10 mouse cellular contexts compared by ENCODE assay signal in genomic region chr15:96749101-96749500, GRCm38 (mm10). TPM values are rescaled to one million over a fixed set of nuclear protein-coding genes. Genes with fewer than 3 reads are reported as not detected.
DNase-seq lines count a peak whose midpoint lies in the region; ATAC-seq lines count a peak whose summit lies in the region.
"Had no signal": no experiment of that assay in that cellular context is flagged by ENCODE, and none has a peak within 500 bp of the region (broad histone marks: within the 10 kb centered on the region; RNA-seq: fewer than 3 reads in every experiment).

No protein-coding gene starts in this region.

- no peaks in the 10 kb centered on the region for H3K9me3 ChIP-seq in hindbrain, embryonic 16.5 days (ENCODE audit: control insufficient read depth, low read length)
- H3K9me3 ChIP-seq in hindbrain, embryonic 13.5 days = no peaks in the 10 kb centered on the region
- peaks cover 6% of the 10 kb centered on the region; the same call in 1 of the 2 replicates for H3K9me3 ChIP-seq in hindbrain, embryonic 10.5 days
- H3K9me3 ChIP-seq: stomach, embryonic 15.5 days had no signal

- H3K27ac ChIP-seq in hindbrain, embryonic 16.5 days (ENCODE audit: low read depth, low read length) = no peak overlapping the region
- H3K27ac ChIP-seq in hindbrain, embryonic 13.5 days = no peak overlapping the region
- no peak overlapping the region for H3K27ac ChIP-seq in hindbrain, embryonic 10.5 days
- H3K27ac ChIP-seq: hindbrain, postnatal 0 days; stomach, embryonic 15.5 days had no signal

- peak; percentile 5 for DNase-seq in right cerebral cortex, postnatal 4 days
- DNase-seq in right cerebral cortex, adult 2 months (ENCODE audit: low spot score in 2 of 2) = no peak
- DNase-seq in layer of hippocampus, adult 18-20 months (ENCODE audit: low spot score in 2 of 2) = peak; percentile 12 to 55
- DNase-seq in urinary bladder, postnatal 10 days (ENCODE audit: low spot score) = no peak
- DNase-seq in gastrocnemius, postnatal 10 days = no peak
- DNase-seq in hindbrain, embryonic 10.5 days (ENCODE audit: low spot score) = no peak

- WGBS in hindbrain, embryonic 16.5 days = 57% methylated on average over 10 of the region's 10 CpGs
- WGBS in hindbrain, embryonic 13.5 days = 62% methylated on average over 10 of the region's 10 CpGs
- 86% methylated on average over 10 of the region's 10 CpGs for WGBS in hindbrain, embryonic 10.5 days

- H3K4me2 ChIP-seq in hindbrain, embryonic 16.5 days (ENCODE audit: low read length) = peak overlapping the region; percentile 12; the same call in 1 of the 2 replicates
- no peak overlapping the region for H3K4me2 ChIP-seq in hindbrain, embryonic 13.5 days
- H3K4me2 ChIP-seq: stomach, embryonic 15.5 days had no signal

- no peaks in the 10 kb centered on the region for H3K4me1 ChIP-seq in hindbrain, embryonic 16.5 days (ENCODE audit: control insufficient read depth, insufficient read depth, low read depth, low read length)
- no peaks in the 10 kb centered on the region; the same call in 1 of the 2 replicates for H3K4me1 ChIP-seq in hindbrain, embryonic 13.5 days (replicated peaks)
- no peaks in the 10 kb centered on the region for H3K4me1 ChIP-seq in hindbrain, embryonic 10.5 days (replicated peaks)
- H3K4me1 ChIP-seq: stomach, embryonic 15.5 days had no signal

- no peak overlapping the region for H3K4me3 ChIP-seq in hindbrain, embryonic 16.5 days (ENCODE audit: low read length)
- H3K4me3 ChIP-seq in hindbrain, embryonic 13.5 days = no peak overlapping the region
- H3K4me3 ChIP-seq in hindbrain, embryonic 10.5 days = no peak overlapping the region
- H3K4me3 ChIP-seq: stomach, embryonic 15.5 days had no signal

- no peaks in the 10 kb centered on the region for H3K36me3 ChIP-seq in hindbrain, embryonic 16.5 days (ENCODE audit: control insufficient read depth, insufficient read depth, low read length)
- no peaks in the 10 kb centered on the region for H3K36me3 ChIP-seq in hindbrain, embryonic 13.5 days
- H3K36me3 ChIP-seq in hindbrain, embryonic 10.5 days = no peaks in the 10 kb centered on the region
- H3K36me3 ChIP-seq: stomach, embryonic 15.5 days had no signal

- ATAC-seq in hindbrain, embryonic 16.5 days = no peak
- no peak for ATAC-seq in hindbrain, embryonic 13.5 days (ENCODE audit: low FRiP score)
- ATAC-seq: hindbrain, postnatal 0 days had no signal

- H3K9ac ChIP-seq in hindbrain, embryonic 16.5 days (ENCODE audit: low read depth, low read length) = no peak overlapping the region
- H3K9ac ChIP-seq in hindbrain, embryonic 13.5 days = no peak overlapping the region
- H3K9ac ChIP-seq: stomach, embryonic 15.5 days had no signal

- no peaks in the 10 kb centered on the region for H3K27me3 ChIP-seq in hindbrain, embryonic 16.5 days (replicated peaks; ENCODE audit: control insufficient read depth, insufficient read depth, low read length)
- no peaks in the 10 kb centered on the region for H3K27me3 ChIP-seq in hindbrain, embryonic 13.5 days
- no peaks in the 10 kb centered on the region for H3K27me3 ChIP-seq in hindbrain, embryonic 10.5 days (ENCODE audit: insufficient read depth, poor library complexity, severe bottlenecking)
- H3K27me3 ChIP-seq: stomach, embryonic 15.5 days had no signal

RNA-seq across cellular contexts. Expression of gene Slc38a2, which starts 49.6 kb away (rescaled TPM):
- polyA plus RNA-seq in hindbrain, embryonic 16.5 days (2015; fragmentation: Nextera tagmentation; extraction: Ambion mirVana) = 87.4 and 111 TPM in 2 replicates
- polyA plus RNA-seq in hindbrain, embryonic 13.5 days (2015; fragmentation: Nextera tagmentation; extraction: Ambion mirVana) = 133 TPM in 2 replicates
- total RNA-seq in layer of hippocampus, adult 18-20 months (2021) = 10 to 100 TPM; 85.1 to 88.2 TPM
- total RNA-seq in gastrocnemius, postnatal 10 days (2021) = 10 to 100 TPM; 80.2 to 88.9 TPM
- polyA plus RNA-seq in hindbrain, embryonic 10.5 days (2016; fragmentation: Nextera tagmentation; extraction: Ambion mirVana) = 135 and 156 TPM in 2 replicates

Comparison
In these comparisons a context has a peak if more than half of its experiments do, and no peak if none do; other contexts are left out.
1. DNase-seq: peak in right cerebral cortex, postnatal 4 days (single experiment) and layer of hippocampus, adult 18-20 months (2 of 2); none in right cerebral cortex, adult 2 months (0 of 2), urinary bladder, postnatal 10 days (single experiment), gastrocnemius, postnatal 10 days (single experiment) and hindbrain, embryonic 10.5 days (single experiment).